Mouse (Mus musculus) urinary bladder, postnatal 4 days (tissue): ENCODE measurements around the gene Camk1d.
"Not testable (repeated sequence)": the region's sequence is repeated elsewhere in the genome, so short reads cannot be mapped to it uniquely, and the experiment has no call there.

Experiments used
- DNase-seq, 2 experiments: peaks; one replicate each; pipeline ENCODE4 v3.0.0; 2021 to 2022; ENCODE audit warnings: low spot score in 2 of 2

Camk1d gene

DNA sequence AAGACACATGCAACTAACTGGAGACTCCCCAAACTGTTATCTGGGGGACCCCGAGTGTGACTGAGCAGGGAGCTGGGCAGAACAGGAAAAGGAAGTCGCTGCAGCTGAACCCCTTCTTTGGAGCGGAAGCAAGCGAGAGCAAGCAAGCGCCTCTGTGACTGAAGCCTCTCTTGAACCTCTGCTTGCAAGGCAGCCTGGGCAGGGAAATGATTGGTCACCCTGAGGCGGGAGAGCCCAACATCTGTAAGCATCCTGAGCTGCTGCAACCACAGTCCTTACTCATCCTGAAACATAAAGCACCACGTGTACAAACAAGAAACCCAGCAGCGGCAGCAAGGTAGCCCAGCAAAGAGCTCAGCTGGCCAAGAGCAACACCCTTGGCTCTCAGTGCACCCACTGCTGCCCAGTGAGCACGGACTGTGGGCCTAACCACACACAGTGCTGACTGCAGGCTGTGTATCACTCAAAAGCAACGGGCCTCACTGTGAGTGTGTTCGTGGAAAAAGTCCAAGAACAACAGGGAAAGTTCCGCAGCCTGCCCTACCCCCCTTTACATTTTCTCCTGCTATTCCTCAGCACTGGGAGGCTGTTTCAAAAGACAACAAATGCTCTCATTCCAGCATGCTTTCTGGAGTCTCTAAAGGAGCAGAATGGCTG lies 100.5 kb downstream of the Camk1d start:
- DNase-seq, result no peak

DNA sequence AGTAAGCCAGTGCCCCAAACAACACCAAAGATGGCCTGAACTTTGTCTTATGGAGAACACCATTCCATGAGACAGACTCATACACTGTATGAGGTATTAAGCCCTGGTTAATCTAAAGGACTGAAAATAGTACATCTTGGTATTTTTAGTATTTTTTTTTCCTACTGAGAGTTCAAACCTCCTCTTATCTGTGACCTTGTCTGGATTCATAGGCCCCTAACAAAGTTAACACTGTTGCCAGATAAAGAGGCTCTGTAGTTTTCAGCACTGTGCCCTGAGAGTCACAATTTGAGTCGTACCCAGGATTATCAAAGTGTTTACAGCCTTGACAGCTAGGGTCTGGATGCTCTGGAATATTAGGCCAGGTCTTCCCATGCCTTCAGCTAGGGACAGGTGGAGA lies 102.7 kb downstream of the Camk1d start:
- no peak for DNase-seq

DNA sequence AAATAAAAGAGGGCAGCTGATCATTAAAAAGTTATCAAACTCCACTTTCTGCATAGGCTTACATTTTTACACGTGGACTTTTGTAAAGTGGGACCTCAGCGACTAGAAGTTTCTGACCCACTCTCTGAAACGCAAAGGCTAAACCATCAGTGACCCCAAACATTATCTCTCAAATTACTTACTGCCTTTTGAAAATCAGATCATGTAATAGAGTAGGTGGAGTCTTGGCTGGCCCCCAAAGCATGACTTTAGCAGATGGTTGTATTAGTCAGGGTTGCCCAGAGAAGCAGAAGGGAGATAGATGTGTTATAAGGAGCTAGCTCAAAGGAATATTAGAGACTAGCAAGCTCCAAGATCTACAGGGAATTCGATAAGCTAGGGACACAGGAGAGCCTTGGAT lies 103.8 kb downstream of the Camk1d start:
- DNase-seq, result no peak

DNA sequence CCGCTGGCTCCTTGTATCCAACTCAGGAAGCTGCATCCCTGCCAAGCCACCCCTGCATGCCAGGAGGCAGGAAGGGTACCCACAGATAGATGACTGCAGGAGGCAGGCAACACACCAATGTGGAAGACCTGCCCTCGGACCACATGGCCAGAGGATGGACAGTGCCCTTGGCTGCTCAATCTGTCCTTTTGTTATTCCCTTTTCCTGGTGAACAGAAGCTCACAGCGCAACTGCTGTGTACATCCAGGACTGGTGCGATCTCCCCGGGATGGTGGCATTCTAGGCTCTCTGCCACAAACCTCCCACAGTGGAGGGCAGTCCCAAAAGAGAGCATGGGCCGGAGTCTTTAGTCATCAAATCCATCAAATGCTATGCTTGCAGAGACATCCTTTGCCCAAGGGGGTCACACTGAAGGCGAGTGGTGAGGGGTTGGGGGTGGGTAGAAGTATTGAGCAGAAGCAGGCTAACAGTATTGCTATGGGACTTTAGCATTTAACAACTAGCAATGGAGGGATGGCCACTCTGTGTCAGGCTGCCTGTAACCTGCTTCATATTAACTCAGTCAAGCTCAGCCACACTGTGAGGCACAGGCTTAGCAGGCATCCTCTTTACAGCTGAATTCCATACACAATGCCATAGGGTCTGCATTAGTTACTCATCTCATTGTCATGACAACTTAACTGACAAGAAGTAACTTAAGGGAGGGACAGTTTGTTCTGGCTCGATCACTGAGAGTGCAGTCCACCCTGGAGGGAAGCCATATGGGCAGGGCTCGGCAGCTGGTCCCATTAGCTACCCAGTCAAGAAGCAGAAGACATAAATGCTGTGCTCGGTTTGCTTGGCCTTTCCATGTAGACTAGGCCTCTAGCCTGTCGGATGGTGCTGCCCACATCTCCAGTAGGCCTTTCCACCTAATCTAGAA lies 106.1 kb downstream of the Camk1d start:
- no peak for DNase-seq

DNA sequence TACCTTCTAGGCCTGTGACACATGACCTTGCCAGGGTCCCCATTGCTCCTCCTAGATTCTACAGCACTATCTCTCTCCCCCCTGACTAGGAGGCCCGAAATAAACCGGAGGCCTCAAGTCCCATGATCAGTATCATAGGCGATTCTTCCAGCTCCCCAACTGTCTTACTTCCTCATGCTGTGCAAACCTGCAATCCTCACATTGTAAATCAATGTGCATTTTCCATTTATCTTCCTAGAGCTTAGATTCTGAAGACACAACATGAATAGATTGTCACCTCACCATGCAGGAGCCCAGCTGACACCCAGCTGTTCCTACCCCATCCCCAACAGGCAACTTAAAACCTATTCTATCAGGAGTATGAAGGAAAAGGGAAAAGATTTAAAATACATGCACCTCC lies 108.5 kb downstream of the Camk1d start:
- DNase-seq, result no peak

DNA sequence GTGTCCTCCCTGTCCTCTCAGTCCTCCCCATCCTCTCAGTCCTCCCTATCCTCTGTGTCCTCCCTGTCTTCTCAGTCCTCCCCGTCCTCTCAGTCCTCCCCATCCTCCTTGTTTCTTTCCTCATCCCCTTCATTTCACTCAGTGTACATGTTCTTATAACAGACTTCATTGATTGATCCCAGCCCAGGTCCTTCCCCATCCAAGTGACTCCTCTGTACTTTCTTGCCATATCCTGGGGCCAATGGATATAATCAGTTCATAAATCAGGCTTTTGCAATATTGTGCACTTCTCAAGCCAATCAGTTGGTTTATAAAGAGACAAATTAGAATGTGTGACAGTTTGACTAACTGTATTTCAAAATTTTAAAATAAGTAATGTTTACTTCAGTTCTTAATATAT lies 112.3 kb downstream of the Camk1d start:
- DNase-seq, result no peak

DNA sequence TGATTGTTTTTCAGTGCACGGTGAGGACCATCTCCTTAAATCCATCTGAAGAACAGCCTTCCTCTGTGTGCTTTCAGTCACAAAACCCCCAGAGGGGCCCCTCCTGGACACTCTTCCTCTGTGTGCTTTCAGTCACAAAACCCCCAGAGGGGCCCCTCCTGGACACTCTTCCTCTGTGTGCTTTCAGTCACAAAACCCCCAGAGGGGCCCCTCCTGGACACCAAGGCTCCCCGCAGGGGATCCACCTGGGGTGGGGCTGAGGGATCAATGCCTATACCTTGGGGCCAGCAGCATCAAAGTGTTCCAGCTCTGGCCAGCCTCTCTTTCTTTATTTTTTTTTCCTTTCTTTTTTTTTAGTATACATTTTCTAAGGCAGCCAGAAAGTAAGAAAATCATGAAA lies 113.1 kb downstream of the Camk1d start:
- not testable (repeated sequence) for DNase-seq

DNA sequence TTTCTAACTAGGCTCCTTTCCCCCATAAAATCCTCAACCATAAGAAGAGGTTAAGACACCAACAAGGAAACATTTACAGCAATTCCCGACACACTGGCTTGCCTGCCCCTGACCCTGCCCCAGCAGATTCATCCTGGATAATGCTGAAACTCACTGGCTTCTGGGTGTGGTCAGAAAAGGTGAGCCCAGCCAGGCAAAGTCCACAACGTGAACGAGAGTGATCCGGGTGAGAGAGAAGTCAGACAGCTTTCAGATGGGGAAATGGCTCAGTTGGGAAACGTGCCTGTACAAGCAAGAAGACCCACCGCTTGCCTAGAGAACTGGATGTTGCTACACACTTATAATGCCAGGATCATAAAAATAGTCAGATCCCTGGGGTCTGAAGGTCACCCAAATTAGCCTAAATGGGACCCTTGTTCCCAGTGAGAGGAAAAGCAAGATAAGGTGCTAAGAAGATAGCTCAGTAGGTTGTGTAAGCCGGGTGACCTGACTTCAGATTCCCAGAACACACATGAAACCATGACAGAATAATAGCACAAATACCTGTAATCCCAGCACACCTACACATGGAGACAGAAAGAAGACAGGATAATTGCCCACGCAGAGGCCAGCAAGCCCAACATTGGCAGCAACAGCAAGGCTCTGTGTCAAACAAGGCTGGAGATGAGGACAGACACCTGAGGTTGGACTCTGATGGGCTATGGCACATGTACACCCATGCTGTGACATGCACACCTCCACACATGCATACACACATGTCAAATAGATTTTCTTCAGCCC lies 113.9 kb downstream of the Camk1d start:
- no peak for DNase-seq

DNA sequence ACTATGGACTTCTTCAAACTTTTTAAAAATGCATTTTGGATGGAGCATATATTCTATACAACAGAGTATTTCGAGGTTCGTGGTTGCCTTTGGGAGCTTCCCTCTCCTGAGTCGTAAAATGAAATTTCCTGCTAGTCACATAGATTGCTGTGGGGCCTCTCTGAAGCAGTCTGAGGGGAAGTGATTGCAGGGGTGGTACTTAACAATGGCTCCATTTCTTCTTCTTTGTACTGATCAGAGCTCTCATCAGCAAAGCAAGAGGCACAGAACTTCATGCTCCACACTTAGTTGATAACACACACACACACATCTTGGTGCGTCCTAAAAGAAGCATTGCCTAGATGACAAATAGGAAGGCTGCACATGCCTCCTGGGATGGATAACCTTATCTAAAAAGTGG lies 114.6 kb downstream of the Camk1d start:
- DNase-seq, result no peak

DNA sequence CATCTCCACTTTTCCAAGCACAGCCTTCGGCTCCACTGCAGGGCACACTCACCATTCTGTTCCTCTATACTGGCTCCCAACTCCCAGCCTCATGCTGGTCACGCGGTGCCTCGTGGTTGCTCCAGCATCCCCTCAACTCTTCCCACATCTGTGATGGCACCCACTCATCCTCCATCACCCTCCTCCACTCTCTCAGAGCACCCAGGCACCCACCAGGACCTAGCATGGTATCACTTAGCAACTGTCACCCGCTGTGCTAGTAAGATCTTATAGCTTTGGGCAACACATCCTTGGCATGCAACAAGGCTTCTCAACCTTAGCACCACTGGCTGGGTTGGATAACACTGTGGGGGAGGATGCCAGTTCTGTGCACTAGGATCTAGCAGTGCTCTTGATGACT lies 115.8 kb downstream of the Camk1d start:
- DNase-seq, result no peak

DNA sequence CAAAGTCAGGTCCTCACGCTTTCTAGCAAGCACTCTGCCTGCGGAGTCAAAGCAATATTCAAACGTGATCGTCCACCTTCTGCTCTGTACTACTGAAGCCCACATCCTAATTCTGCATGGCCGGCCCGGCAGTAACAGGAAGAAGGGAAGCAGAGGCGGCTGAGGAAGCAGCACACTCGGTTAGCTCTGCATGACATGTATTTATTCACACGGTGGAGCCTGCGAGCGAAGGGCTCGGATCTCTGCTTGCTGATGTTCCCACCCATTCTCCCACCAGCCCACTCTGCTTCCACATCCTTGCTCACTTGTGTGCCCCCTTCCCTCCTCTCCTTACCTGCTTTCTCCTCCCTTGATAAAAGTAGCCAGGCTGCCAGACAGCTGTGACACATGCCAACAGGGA lies 117.4 kb downstream of the Camk1d start:
- DNase-seq, result no peak

DNA sequence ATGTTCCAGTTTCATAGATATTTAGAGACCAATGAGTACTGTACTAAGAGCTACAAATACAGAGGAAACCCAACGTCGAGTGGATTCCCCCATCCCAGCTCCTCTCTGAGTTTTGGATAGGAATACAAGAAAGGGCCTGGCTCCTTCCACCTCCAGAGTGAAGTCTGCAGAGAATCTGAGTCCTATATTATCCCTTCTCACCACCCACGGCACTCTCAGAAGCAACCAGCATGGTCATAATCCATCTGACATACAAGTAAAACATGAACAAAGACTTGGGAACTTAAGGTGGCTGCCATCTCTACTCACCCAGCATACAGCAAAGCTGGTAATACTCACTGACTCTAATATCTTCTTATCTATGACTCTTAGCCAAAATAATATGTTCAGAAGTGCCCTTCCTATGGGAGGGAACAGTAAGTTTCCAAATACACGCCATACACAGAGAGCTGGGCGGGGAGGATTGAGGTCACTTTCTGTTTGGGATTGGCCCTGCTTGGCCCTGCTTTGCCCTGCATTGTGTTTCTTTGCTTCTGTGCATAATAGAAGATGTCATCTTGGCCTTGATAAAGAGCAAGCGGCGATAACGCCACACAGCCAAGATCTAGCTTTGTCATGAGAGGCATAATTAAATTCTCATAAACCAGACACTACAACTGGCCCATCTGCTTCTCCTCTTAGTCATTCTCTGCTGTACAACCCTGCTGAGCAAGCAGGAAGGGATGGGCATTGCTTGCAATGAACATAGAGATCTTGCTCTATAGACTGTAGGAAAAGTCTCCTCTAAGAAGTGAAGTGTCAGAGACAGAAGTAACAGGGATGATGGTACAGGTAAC lies 118.7 kb downstream of the Camk1d start:
- DNase-seq, result no peak

DNA sequence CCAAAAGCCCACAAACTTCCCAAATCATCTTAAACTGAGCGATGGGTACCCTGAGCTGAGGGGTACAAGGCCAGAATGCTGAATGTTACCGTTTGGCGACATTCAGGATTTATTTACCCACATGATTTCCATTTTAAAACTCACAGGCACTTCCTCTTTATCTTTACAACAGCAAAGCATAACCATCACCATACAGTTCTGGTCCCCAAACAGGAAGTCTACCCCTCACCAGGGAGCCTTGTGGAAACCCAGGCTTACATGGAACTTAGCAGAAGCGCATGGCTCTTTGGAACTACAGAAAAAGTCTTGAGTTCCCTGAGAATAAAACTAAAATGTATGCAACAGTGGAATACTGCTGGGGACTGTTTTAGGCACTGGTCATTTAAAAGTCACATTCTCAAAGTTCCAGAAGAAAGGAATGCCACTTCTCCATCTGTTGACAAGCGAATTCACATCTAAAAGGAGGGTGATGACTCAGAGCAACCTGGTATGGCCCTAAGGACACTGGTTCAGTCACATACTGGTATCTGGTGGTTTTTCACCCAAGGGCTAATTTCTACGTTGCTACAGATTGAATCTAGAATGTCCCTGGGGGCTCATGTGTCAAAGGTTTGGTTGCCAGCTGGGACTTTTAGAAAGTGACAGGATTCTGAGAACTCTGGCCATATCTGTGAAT lies 121.7 kb downstream of the Camk1d start:
- no peak for DNase-seq

DNA sequence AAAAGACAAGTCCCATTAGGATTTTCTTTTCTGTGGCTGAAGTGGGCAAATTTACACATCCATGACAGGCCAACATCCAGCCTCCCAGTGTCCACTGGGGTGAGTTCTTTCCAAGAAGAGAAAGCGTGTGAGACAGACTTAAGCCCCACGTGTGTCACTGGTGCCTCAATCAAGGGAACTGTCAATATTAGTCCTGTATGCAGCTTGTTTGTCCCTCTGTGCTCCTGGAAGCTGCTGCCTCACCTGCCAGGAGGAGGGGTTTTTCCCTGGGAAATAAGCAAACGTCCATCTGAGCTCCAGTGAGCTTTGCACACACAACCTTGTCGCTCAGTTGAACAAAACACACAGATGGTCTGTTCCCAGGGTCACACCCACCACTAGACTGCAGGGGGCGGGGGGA lies 124.2 kb downstream of the Camk1d start:
- DNase-seq, result no peak

DNA sequence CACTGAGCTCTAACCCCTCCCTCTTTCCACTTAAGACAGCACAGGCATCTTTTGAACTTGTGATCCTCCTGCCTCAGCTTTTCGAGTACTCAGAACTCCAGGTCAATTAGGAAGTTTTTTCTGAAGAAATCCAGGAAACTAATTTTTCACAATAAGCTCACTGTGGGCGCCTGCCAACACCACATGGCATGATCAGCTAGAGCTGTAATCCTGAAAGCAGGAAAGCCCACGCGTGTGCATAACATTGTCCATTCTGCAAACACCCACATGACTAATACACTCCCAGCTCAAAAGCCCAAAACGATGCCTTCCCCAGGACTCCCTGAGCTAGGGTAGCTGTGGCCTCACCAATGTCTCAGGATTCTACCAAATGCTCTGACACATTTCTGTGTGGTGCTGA lies 125.2 kb downstream of the Camk1d start:
- no peak for DNase-seq

DNA sequence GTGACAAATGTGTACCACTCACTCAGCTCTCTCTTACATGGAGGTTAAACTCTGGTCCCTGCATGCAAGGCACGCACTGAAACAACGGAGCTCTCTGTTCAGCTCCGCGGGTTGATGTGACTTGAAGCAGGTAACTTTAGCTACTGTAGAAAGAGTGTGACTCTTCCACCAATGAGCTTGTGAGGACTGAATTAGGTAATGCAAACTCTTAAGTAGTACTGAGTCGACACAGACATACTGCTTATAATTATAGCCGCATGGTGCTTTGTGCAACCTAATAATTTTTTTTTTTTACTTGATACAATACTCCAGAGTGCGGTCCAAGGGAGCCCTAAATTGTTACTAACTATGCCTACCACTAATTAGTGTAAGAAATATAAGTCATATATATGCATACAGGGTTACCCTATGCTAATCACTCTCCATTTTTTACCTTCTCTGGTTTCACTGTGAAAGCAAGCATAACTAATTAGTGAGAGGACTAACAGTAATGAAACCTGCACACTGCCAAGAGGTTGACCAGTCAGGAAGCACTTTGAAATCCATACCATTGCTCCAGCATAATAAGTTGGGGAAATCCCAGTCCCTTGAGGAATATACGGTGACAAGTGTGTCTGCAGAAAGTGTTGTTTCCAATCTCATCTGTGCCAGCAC lies 125.9 kb downstream of the Camk1d start:
- no peak for DNase-seq

DNA sequence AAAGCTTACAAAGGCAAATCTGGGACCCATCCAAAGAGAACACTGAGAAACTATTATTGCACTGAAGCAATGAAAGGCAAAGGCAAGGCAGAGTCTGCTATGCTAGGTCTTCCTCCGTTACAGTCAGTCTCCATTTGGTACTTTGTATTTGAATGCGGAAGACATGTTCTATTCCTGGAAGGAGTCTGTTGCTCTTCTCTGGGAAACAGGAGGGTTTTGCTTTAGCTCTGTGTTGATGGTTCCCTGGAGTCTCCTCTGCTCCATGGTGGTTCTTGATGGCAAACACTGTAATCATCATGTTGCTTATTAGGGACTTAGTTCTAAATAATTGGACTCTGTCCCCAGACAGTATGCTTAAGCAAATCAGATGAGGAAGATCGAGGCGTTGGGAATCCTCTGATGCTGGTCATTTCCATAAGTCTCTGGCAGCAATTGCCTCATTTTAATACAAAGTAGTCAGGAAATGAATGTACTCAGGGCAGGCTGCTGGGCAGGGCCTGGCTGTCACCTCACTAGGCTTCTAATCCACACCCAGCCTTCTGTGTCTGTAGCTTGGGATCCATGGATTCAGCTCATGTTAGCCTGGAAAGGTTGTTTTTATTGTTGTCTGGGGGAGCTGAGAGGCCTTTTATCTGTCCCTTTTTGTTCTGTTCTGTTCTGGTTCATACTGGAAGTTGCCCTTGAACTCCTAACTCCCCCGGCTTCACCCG lies 129.8 kb downstream of the Camk1d start:
- no peak for DNase-seq

DNA sequence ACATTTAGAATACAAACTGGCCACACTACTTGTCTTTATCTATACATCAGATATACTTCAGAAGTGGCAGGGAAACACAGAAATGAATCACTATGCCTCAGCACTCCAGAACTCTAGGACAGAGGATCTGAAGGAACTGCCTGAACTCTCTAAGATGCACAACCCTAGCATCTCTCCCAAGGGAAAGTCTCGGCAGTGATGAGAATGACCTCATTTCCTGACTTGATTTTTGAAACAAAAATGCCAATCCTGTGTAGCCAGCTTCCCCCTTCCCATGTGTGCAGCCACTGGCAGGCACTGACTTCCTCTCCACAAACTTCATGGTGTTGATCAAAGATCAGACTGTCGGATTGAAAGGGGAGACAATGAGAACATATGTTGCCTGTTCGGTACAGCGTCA lies 134.9 kb downstream of the Camk1d start:
- no peak for DNase-seq

DNA sequence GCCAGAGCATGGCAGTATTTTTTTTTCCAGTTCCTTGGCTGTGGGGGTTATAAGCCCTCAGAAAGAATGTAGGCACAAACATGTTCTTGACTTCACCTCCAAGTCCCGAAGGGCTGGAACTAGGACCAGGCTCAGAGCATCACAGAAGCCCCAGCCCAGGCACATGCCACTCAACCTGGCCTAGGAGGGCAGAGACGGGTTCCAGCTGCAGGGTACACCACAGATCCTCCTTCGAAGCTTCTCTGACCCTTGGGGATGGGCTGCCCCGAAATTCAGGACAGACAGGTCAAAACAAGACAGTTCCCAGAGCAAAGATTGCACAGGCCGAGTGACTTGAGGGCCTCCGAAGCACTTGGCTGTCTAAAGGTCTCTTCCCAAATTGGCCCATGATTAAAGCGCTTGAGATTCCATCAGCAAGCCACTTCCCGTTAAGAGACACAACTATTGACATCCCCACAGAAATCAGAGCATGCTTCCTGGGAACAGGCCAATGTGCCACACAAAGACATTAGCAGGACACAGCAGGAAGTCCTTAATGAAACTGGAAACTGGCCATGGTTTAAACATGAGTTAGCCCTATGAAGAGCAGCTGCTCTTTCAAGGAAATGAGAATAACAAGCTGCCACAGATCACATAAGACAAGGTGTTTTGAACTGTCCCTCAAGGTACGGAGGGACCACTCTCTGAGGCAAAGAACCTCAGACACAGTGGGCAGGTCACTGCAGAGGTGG lies 136.8 kb downstream of the Camk1d start:
- no peak for DNase-seq
